Mouse (Mus musculus): ENCODE data around the gene Gbf1.

DNA sequence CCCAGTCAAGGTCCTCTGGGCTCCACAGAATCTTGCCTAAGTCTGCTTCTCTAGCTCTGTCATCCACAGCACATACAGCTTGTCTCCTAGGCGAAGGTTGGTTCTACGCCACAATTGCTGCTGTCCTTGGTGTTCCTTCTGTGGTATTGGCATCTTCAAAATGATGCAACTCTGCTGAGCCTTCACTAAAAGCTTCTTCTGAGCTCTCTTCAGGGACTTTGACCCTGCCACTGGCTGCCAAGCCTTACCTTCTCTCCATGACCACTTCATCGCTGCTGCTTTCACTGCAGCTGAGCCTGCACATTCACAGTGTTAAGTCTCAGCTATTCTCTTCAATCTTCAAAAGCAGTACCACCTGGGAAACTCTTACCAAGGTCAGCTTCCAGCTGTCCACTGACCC is 29.9 kb downstream of the Gbf1 start:
- TF ChIP-seq POLR2A (IDR thresholded peaks at IDR 0.05; ENCODE audit: extremely low read depth, insufficient read depth, low read length), result no peak
- no peak for TF ChIP-seq CTCF (IDR thresholded peaks at IDR 0.05; ENCODE audit: extremely low read depth, insufficient read depth, low read length)

Data from cortical plate, adult 2 months (tissue).